Mouse (Mus musculus): Measurements from ENCODE around the gene Paf1.

DNA sequence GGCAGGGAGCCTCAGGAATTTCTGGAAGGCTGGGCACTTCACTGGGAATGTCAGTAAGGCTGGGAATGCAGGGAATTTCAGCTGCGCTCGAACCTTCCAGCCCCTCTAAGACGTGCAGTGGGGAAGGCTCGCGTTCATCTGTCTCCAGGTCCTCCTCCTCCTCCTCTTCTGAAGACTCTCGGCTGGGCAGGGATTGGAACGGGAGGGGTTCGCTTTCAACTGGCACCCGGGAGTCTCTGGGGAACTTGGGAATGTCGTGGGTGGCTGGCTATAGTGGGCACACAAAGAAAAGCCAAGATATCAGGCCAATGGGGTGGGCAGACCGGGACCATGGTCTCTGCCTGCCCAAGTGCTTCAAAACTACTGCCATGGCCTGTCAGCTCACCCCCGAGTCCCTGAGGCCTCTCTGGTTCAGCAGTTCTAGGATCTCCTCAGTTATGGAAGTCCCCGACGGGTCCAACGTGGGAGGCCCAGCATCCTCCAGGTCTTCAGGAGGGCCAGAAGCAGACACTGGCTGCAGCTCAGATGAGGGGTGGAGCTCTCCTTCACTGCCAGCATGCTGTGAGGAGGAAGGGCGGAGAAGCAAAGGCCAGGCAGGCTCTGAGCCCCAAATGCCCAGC is 30.2 kb upstream of the Paf1 start:
- TF ChIP-seq CTCF (conservative IDR thresholded peaks at IDR 0.05; ENCODE audit: insufficient read depth, insufficient read length, low read depth, low read length) (no peak), POLR2A (IDR thresholded peaks at IDR 0.05; ENCODE audit: low read depth, low read length) (no peak)
